Mouse (Mus musculus) E14TG2a.4 (cell line): ENCODE data around the gene Pglyrp1.

Source experiments
- CTCF ChIP-seq: conservative IDR thresholded peaks from 2 replicates; pipeline ENCODE4 v1.5.1; 2014; ENCODE audit warnings: low read length
- POU5F1 ChIP-seq: IDR thresholded peaks from 2 replicates; pipeline ENCODE4 v1.6.1; 2014; ENCODE audit warnings: low read length, borderline replicate concordance

DNA sequence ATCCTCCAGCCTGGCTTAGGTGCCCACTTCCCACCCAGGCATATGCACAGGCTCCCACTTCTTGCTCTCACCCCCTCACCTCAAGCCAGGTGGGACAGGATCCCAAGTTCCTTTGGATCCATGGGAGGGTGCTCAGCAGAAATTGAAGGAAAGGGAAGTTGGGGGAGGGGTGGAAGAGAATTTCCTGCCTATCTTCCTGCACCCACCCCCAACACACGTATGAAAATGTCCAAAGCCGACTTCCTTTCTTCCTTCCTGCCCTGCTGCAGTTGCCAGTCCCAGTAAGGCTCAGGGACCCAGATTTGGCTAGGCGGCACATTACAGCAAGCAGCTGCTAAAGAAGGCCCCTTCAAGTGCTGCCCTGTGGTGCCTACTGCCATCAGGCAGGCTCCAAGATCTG lies 56.6 kb downstream of the Pglyrp1 start:
- TF ChIP-seq CTCF: no peak
- no peak for TF ChIP-seq POU5F1
